Mouse (Mus musculus): ENCODE measurements at regions not wholly inside any gene's neighbourhood (a gene's known extent, or its start where the extent isn't known, plus 50 kb on each side); places are given as distances from the start of the nearest gene placed in this dataset.

GRCm38 (mm10) chr4:12543906-12544305, 372.1 kb upstream of the Fam92a start:
- WGBS, result 51% methylated on average over 2 of the region's 2 CpGs
- H3K9me3 ChIP-seq (ENCODE audit: control insufficient read depth, low read length), result no peaks in the 10 kb centered on the region
- no peaks in the 10 kb centered on the region for H3K36me3 ChIP-seq (ENCODE audit: control insufficient read depth, insufficient read depth, low read length)
- no peak overlapping the region for H3K27ac ChIP-seq (replicated peaks; ENCODE audit: low read depth, low read length)
- ATAC-seq (ENCODE audit: low read depth) (no peak), DNase-seq (ENCODE audit: low spot score) (no peak)
- no peaks in the 10 kb centered on the region for H3K27me3 ChIP-seq (replicated peaks; ENCODE audit: control insufficient read depth, insufficient read depth, low read length)
- H3K4me1 ChIP-seq (ENCODE audit: control insufficient read depth, insufficient read depth, low read length), result no peaks in the 10 kb centered on the region
- H3K4me3 ChIP-seq (ENCODE audit: low read depth, low read length), result no peak overlapping the region
- no peak overlapping the region for H3K4me2 ChIP-seq (ENCODE audit: low read depth, low read length)
- H3K9ac ChIP-seq (ENCODE audit: low read depth, low read length), result no peak overlapping the region

- DNase-seq (ENCODE audit: low spot score) (no peak), ATAC-seq (ENCODE audit: low read depth) (no peak)
- no peak overlapping the region for H3K27ac ChIP-seq (replicated peaks; ENCODE audit: low read depth, low read length)
- WGBS, result 90% methylated on average over 1 of the region's 1 CpGs
- no peaks in the 10 kb centered on the region for H3K4me1 ChIP-seq (ENCODE audit: control insufficient read depth, insufficient read depth, low read length)
- no peak overlapping the region for H3K4me2 ChIP-seq (ENCODE audit: low read depth, low read length)
- no peaks in the 10 kb centered on the region for H3K27me3 ChIP-seq (replicated peaks; ENCODE audit: control insufficient read depth, insufficient read depth, low read length)
- H3K4me3 ChIP-seq (ENCODE audit: low read depth, low read length), result no peak overlapping the region
- H3K9ac ChIP-seq (ENCODE audit: low read depth, low read length), result no peak overlapping the region
- no peaks in the 10 kb centered on the region for H3K9me3 ChIP-seq (ENCODE audit: control insufficient read depth, low read length)
- no peaks in the 10 kb centered on the region for H3K36me3 ChIP-seq (ENCODE audit: control insufficient read depth, insufficient read depth, low read length)
Observed at GRCm38 (mm10) chr4:12541508-12541907, 369.7 kb upstream of the Fam92a start.

GRCm38 (mm10) chr4:12539184-12539791, 367.5 kb upstream of the Fam92a start:
- ATAC-seq (ENCODE audit: low read depth), result 0 out of 2 replicates have a peak, but pooled peaks have one; percentile 44
- Histone ChIP-seq H3K9ac (ENCODE audit: low read depth, low read length) (no peak overlapping the region), H3K4me2 (ENCODE audit: low read depth, low read length) (peak overlapping the region; percentile 25), H3K9me3 (ENCODE audit: control insufficient read depth, low read length) (no peaks in the 10 kb centered on the region), H3K27me3 (replicated peaks; ENCODE audit: control insufficient read depth, insufficient read depth, low read length) (no peaks in the 10 kb centered on the region), H3K4me1 (ENCODE audit: control insufficient read depth, insufficient read depth, low read length) (no peaks in the 10 kb centered on the region), H3K27ac (replicated peaks; ENCODE audit: low read depth, low read length) (no peak overlapping the region; the same call in 1 of the 2 replicates), H3K4me3 (ENCODE audit: low read depth, low read length) (no peak overlapping the region), H3K36me3 (ENCODE audit: control insufficient read depth, insufficient read depth, low read length) (no peaks in the 10 kb centered on the region)
- 27% methylated on average over 4 of the region's 4 CpGs for WGBS
- DNase-seq (ENCODE audit: low spot score), result peak; percentile 53

- ATAC-seq (ENCODE audit: low read depth), result peak; percentile 72
- 3% methylated on average over 4 of the region's 4 CpGs for WGBS
- Histone ChIP-seq H3K9me3 (ENCODE audit: control insufficient read depth, low read length) (no peaks in the 10 kb centered on the region), H3K4me3 (ENCODE audit: low read depth, low read length) (no peak overlapping the region), H3K9ac (ENCODE audit: low read depth, low read length) (no peak overlapping the region), H3K27ac (replicated peaks; ENCODE audit: low read depth, low read length) (no peak overlapping the region; the same call in 1 of the 2 replicates), H3K4me2 (ENCODE audit: low read depth, low read length) (peak overlapping the region; percentile 25), H3K4me1 (ENCODE audit: control insufficient read depth, insufficient read depth, low read length) (no peaks in the 10 kb centered on the region), H3K27me3 (replicated peaks; ENCODE audit: control insufficient read depth, insufficient read depth, low read length) (no peaks in the 10 kb centered on the region), H3K36me3 (ENCODE audit: control insufficient read depth, insufficient read depth, low read length) (no peaks in the 10 kb centered on the region)
- peak; percentile 86 for DNase-seq (ENCODE audit: low spot score)
Observed at GRCm38 (mm10) chr4:12538694-12539121, 366.9 kb upstream of the Fam92a start.

- Histone ChIP-seq H3K27ac (replicated peaks; ENCODE audit: low read depth, low read length) (no peak overlapping the region), H3K36me3 (ENCODE audit: control insufficient read depth, insufficient read depth, low read length) (no peaks in the 10 kb centered on the region), H3K27me3 (replicated peaks; ENCODE audit: control insufficient read depth, insufficient read depth, low read length) (no peaks in the 10 kb centered on the region), H3K9ac (ENCODE audit: low read depth, low read length) (no peak overlapping the region), H3K4me1 (ENCODE audit: control insufficient read depth, insufficient read depth, low read length) (no peaks in the 10 kb centered on the region), H3K9me3 (ENCODE audit: control insufficient read depth, low read length) (no peaks in the 10 kb centered on the region), H3K4me3 (ENCODE audit: low read depth, low read length) (no peak overlapping the region), H3K4me2 (ENCODE audit: low read depth, low read length) (no peak overlapping the region)
- WGBS, result 62% methylated on average over 5 of the region's 5 CpGs
- no peak for DNase-seq (ENCODE audit: low spot score)
- ATAC-seq (ENCODE audit: low read depth), result no peak
Observed at GRCm38 (mm10) chr4:12538043-12538442, 366.2 kb upstream of the Fam92a start.

- no peaks in the 10 kb centered on the region for H3K9me3 ChIP-seq (ENCODE audit: control insufficient read depth, low read length)
- DNase-seq (ENCODE audit: low spot score) (no peak), ATAC-seq (ENCODE audit: low read depth) (no peak)
- WGBS, result 50% methylated on average over 2 of the region's 2 CpGs
- H3K4me1 ChIP-seq (ENCODE audit: control insufficient read depth, insufficient read depth, low read length), result no peaks in the 10 kb centered on the region
- no peaks in the 10 kb centered on the region for H3K27me3 ChIP-seq (replicated peaks; ENCODE audit: control insufficient read depth, insufficient read depth, low read length)
- no peak overlapping the region for H3K9ac ChIP-seq (ENCODE audit: low read depth, low read length)
- no peaks in the 10 kb centered on the region for H3K36me3 ChIP-seq (ENCODE audit: control insufficient read depth, insufficient read depth, low read length)
- H3K4me3 ChIP-seq (ENCODE audit: low read depth, low read length), result no peak overlapping the region
- no peak overlapping the region for H3K4me2 ChIP-seq (ENCODE audit: low read depth, low read length)
- no peak overlapping the region for H3K27ac ChIP-seq (replicated peaks; ENCODE audit: low read depth, low read length)
Observed at GRCm38 (mm10) chr4:12534151-12534550, 362.3 kb upstream of the Fam92a start.

- no peaks in the 10 kb centered on the region for H3K4me1 ChIP-seq (ENCODE audit: control insufficient read depth, insufficient read depth, low read length)
- no peak for ATAC-seq (ENCODE audit: low read depth)
- no peaks in the 10 kb centered on the region for H3K9me3 ChIP-seq (ENCODE audit: control insufficient read depth, low read length)
- 46% methylated on average over 4 of the region's 4 CpGs for WGBS
- H3K4me3 ChIP-seq (ENCODE audit: low read depth, low read length), result no peak overlapping the region
- DNase-seq (ENCODE audit: low spot score), result peak; percentile 40
- H3K36me3 ChIP-seq (ENCODE audit: control insufficient read depth, insufficient read depth, low read length), result no peaks in the 10 kb centered on the region
- H3K27me3 ChIP-seq (replicated peaks; ENCODE audit: control insufficient read depth, insufficient read depth, low read length), result no peaks in the 10 kb centered on the region
- no peak overlapping the region for H3K27ac ChIP-seq (replicated peaks; ENCODE audit: low read depth, low read length)
- no peak overlapping the region for H3K9ac ChIP-seq (ENCODE audit: low read depth, low read length)
- no peak overlapping the region for H3K4me2 ChIP-seq (ENCODE audit: low read depth, low read length)
Observed at GRCm38 (mm10) chr4:12532961-12533360, 361.1 kb upstream of the Fam92a start.

GRCm38 (mm10) chr4:12522358-12522757, 350.5 kb upstream of the Fam92a start:
- no peak for ATAC-seq (ENCODE audit: low read depth)
- no peaks in the 10 kb centered on the region for H3K4me1 ChIP-seq (ENCODE audit: control insufficient read depth, insufficient read depth, low read length)
- no peaks in the 10 kb centered on the region for H3K36me3 ChIP-seq (ENCODE audit: control insufficient read depth, insufficient read depth, low read length)
- no peak overlapping the region for H3K4me3 ChIP-seq (ENCODE audit: low read depth, low read length)
- no peaks in the 10 kb centered on the region for H3K9me3 ChIP-seq (ENCODE audit: control insufficient read depth, low read length)
- H3K4me2 ChIP-seq (ENCODE audit: low read depth, low read length), result no peak overlapping the region
- H3K9ac ChIP-seq (ENCODE audit: low read depth, low read length), result no peak overlapping the region
- H3K27ac ChIP-seq (replicated peaks; ENCODE audit: low read depth, low read length), result no peak overlapping the region
- no peaks in the 10 kb centered on the region for H3K27me3 ChIP-seq (replicated peaks; ENCODE audit: control insufficient read depth, insufficient read depth, low read length)
- WGBS, result 66% methylated on average over 7 of the region's 7 CpGs
- no peak for DNase-seq (ENCODE audit: low spot score)

- Histone ChIP-seq H3K4me1 (ENCODE audit: control insufficient read depth, insufficient read depth, low read length) (no peaks in the 10 kb centered on the region), H3K9ac (ENCODE audit: low read depth, low read length) (no peak overlapping the region), H3K36me3 (ENCODE audit: control insufficient read depth, insufficient read depth, low read length) (no peaks in the 10 kb centered on the region), H3K27me3 (replicated peaks; ENCODE audit: control insufficient read depth, insufficient read depth, low read length) (no peaks in the 10 kb centered on the region), H3K9me3 (ENCODE audit: control insufficient read depth, low read length) (no peaks in the 10 kb centered on the region), H3K4me3 (ENCODE audit: low read depth, low read length) (no peak overlapping the region), H3K4me2 (ENCODE audit: low read depth, low read length) (no peak overlapping the region), H3K27ac (replicated peaks; ENCODE audit: low read depth, low read length) (no peak overlapping the region)
- WGBS, result 89% methylated on average over 7 of the region's 7 CpGs
- DNase-seq (ENCODE audit: low spot score), result no peak
- no peak for ATAC-seq (ENCODE audit: low read depth)
Observed at GRCm38 (mm10) chr4:12521246-12521645, 349.4 kb upstream of the Fam92a start.

Measured in embryonic facial prominence, embryonic 14.5 days (tissue).